Mouse (Mus musculus) erythroblast, embryonic 14.5 days (primary cell): ENCODE measurements around the gene Slc12a8.

Experiments used
- GATA1 ChIP-seq: IDR thresholded peaks from 2 replicates; pipeline ENCODE4 v1.6.1; 2012; ENCODE audit warnings: low read length, inconsistent platforms, mixed read lengths
- TAL1 ChIP-seq: IDR thresholded peaks from 3 replicates; pipeline ENCODE4 v1.6.1; 2012; ENCODE audit warnings: low read length, inconsistent platforms, mixed read lengths

- TF ChIP-seq GATA1 (no peak), TAL1 (no peak)
Measured at GRCm38 (mm10) chr16:33672188-33672587, 155.1 kb downstream of the Slc12a8 start.
